Mouse (Mus musculus) stomach, postnatal 0 days (tissue): ENCODE results near the gene Prcd.
"Not testable (repeated sequence)": the region's sequence is repeated elsewhere in the genome, so short reads cannot be mapped to it uniquely, and the experiment has no call there.

Source experiments
- CTCF ChIP-seq: IDR thresholded peaks from 2 replicates; pipeline ENCODE4 v1.5.1; 2016; ENCODE audit warnings: antibody characterized with exemption, low read depth, mild to moderate bottlenecking, moderate library complexity
- EP300 ChIP-seq: optimal IDR thresholded peaks from 2 replicates; pipeline ENCODE3; 2016; ENCODE audit warnings: antibody characterized with exemption

DNA sequence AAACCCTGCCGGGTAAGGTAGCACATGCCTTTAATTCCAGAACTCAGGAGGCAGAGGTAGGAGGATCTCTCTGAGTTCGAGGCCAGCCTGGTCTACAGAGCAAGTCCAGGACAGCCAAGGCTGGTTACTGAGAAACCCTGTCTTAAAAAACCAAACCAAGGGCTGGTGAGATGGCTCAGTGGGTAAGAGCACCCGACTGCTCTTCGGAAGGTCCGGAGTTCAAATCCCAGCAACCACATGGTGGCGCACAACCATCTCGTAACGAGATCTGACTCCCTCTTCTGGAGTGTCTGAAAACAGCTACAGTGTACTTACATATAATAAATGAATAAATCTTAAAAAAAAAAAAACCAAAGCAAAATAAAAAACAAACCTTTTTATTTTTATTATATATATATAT lies 16.7 kb upstream of the Prcd start:
- TF ChIP-seq EP300: not testable (repeated sequence)
- TF ChIP-seq CTCF: peak; percentile 45
